Mouse (Mus musculus): Measurements from ENCODE around the gene Ccdc63.

Ccdc63 gene

DNA sequence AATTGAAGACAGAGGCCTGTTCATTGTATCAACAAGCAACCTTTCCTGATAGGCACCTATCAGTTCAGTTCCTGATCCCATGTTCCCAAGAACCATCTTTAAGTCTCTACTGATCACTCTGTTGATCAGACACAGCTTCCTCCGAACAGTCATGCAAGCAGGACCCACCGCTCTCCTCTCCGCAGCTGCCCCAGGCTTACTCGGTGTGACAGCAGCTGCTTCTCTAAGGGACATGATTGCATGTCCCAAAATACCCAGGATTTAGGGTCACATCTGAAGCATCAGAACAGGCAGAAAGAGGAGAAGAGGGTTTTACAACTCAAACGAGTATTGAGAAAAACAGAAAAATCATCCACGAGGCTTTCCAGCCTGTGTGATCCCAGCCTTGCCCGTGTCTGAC lies 55.3 kb downstream of the Ccdc63 start:
- in situ Hi-C loops (cut with MboI, MseI), result no loop called here

DNA sequence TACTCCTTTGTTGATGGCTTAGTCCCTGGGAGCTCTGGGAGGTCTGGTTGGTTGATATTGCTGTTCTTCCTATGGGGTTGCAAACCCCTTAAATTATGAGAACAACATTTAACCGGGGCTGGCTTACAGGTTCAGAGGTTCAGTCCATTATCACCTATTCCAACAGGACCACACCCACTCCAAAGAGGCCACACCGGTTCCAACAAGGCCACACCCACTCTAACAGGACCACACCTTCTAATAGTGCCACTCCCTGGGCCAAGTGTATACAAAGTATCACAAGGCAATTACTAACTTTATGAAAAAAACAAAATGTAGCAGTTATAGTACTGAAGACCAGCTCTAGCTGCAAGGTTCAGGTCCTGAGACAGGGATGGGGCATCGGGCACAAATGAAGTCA lies 56.2 kb downstream of the Ccdc63 start:
- in situ Hi-C loops (cut with MboI, MseI), result no loop called here

GRCm38 (mm10) chr5:122083282-122083681 lies 57.3 kb downstream of the Ccdc63 start:
- in situ Hi-C loops (cut with MboI, MseI), result no loop called here

- in situ Hi-C loops (cut with MboI, MseI), result no loop called here
Observed at GRCm38 (mm10) chr5:122081471-122081870, 59.2 kb downstream of the Ccdc63 start.

- in situ Hi-C loops (cut with MboI, MseI), result no loop called here
Observed at GRCm38 (mm10) chr5:122080930-122081329, 59.7 kb downstream of the Ccdc63 start.

- in situ Hi-C loops (cut with MboI, MseI), result no loop called here
Observed at GRCm38 (mm10) chr5:122079796-122080195, 60.8 kb downstream of the Ccdc63 start.

GRCm38 (mm10) chr5:122077244-122077643 lies 63.4 kb downstream of the Ccdc63 start:
- in situ Hi-C loops (cut with MboI, MseI), result no loop called here

DNA sequence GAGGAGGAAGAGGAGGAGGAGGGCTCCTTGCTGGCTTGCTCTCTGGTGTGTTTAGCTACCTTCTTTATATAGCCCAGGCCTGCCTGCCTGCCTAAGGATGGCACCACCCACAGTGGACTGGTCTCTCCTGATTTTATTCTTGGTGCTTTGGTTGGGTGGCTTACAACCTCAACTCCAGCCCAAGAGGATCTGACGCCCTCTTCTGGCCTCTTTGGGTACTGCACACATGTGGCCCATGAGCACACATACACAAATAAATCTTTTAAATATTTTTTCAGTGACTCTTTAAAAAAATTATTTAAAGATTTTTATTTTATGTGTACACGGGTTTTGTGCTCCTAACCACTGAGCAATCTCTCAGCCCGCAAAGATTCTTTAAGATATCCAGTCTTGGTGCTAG lies 64.9 kb downstream of the Ccdc63 start:
- in situ Hi-C loops (cut with MboI, MseI), result no loop called here

DNA sequence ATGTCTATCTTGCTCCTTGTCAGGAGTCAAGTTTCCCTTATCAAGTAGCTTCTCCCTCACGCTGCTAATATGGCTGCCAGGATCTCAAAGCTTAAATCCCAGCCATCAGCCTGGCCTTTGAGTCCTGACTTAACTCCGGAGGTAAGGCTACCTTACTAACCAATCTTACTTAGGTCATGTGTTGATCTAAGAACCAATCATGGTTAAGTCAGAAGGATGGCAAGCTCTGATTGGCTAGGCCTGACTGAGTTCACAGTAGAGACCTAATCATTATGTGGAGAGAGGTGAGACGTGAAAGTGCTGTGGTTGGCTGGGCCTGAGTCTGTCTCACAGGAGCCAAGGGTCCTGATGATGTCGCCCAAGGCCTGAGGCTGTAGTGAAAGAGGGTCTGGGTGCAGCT lies 68.6 kb downstream of the Ccdc63 start:
- in situ Hi-C loops (cut with MboI, MseI), result no loop called here

- in situ Hi-C loops (cut with MboI, MseI), result no loop called here
Observed at GRCm38 (mm10) chr5:122070963-122071800, 69.4 kb downstream of the Ccdc63 start.

DNA sequence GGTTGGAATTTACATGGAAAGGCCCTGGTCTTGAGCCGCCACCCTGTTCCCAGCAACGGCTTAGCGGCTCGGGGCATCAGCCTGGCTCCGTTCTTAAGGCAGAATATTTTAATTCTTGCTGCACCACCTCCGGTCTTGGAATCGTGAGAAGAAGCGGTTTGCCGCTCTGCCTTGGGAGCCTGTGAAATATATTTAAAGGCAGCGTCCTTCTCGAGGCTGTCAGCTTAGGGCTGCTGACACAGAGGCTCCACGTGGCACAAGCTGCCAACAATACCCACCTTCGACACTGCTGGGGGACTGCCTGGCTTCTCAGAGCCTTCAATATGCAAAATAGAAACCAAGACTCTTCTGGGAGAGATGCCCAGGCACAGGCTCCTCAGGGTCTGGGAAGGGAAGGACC lies 72.1 kb downstream of the Ccdc63 start:
- in situ Hi-C loops (cut with MboI, MseI), result no loop called here

GRCm38 (mm10) chr5:122063204-122063933 lies 77.3 kb downstream of the Ccdc63 start:
- in situ Hi-C loops (cut with MboI, MseI), result loop anchor here (5.0 kb wide), 1 partner anchor 116 kb away; no protein-coding TSS in a partner anchor

GRCm38 (mm10) chr5:122062479-122062878 lies 78.1 kb downstream of the Ccdc63 start:
- in situ Hi-C loops (cut with MboI, MseI), result loop anchor here (5.0 kb wide), 1 partner anchor 115 kb away; no protein-coding TSS in a partner anchor

- in situ Hi-C loops (cut with MboI, MseI), result loop anchor here (5.0 kb wide), 1 partner anchor 114 kb away; no protein-coding TSS in a partner anchor
Observed at GRCm38 (mm10) chr5:122060767-122061333, 79.8 kb downstream of the Ccdc63 start.

GRCm38 (mm10) chr5:122059060-122060017 lies 81.3 kb downstream of the Ccdc63 start:
- in situ Hi-C loops (cut with MboI, MseI), result loop anchor here (5.0 kb wide), 1 partner anchor 112 kb away; no protein-coding TSS in a partner anchor
